Mouse (Mus musculus) thymus, postnatal 10 days (tissue): ENCODE results near the gene Nr2f6.

Source experiments
- DNase-seq, 2 experiments: peaks; one replicate each; pipeline ENCODE4 v3.0.0; 2021; ENCODE audit warnings: low spot score in 2 of 2

The Nr2f6 gene

GRCm38 (mm10) chr8:71381421-71381970, at the start of gene Nr2f6:
Nr2f6 (minus strand) TSS chr8:71381960.
- peak in 1 of 2 experiments; percentile 37 for DNase-seq

GRCm38 (mm10) chr8:71422121-71422520, 40.4 kb upstream of the Nr2f6 start:
- no peak for DNase-seq

- DNase-seq, result no peak
Measured at GRCm38 (mm10) chr8:71411535-71412273, 29.9 kb upstream of the Nr2f6 start.

GRCm38 (mm10) chr8:71408231-71408630, 26.5 kb upstream of the Nr2f6 start:
- DNase-seq, result no peak

- no peak for DNase-seq
Measured at GRCm38 (mm10) chr8:71407441-71407840, 25.7 kb upstream of the Nr2f6 start.

GRCm38 (mm10) chr8:71406099-71407015, 24.6 kb upstream of the Nr2f6 start:
- peak; percentile 53 to 63 for DNase-seq

GRCm38 (mm10) chr8:71405401-71406098, 23.8 kb upstream of the Nr2f6 start, which contains the start of gene Ankle1:
Ankle1 (plus strand) TSS chr8:71406010.
- DNase-seq, result peak; percentile 94 to 98

GRCm38 (mm10) chr8:71404951-71405351, 23.2 kb upstream of the Nr2f6 start:
- DNase-seq, result no peak

GRCm38 (mm10) chr8:71404011-71404410, 22.3 kb upstream of the Nr2f6 start:
- no peak for DNase-seq

GRCm38 (mm10) chr8:71403107-71403885, 21.5 kb upstream of the Nr2f6 start:
- DNase-seq, result no peak

- no peak for DNase-seq
Measured at GRCm38 (mm10) chr8:71402446-71402964, 20.7 kb upstream of the Nr2f6 start.

- DNase-seq, result no peak
Measured at GRCm38 (mm10) chr8:71401454-71401853, 19.7 kb upstream of the Nr2f6 start.

GRCm38 (mm10) chr8:71400826-71401225, 19.1 kb upstream of the Nr2f6 start:
- DNase-seq, result no peak

- no peak for DNase-seq
Measured at GRCm38 (mm10) chr8:71397701-71398100, 15.9 kb upstream of the Nr2f6 start.

- peak; percentile 84 to 86 for DNase-seq
Measured at GRCm38 (mm10) chr8:71396639-71397305, 15.0 kb upstream of the Nr2f6 start, which contains the start of gene Babam1. Babam1 (plus strand) TSS chr8:71396861.

- no peak for DNase-seq
Measured at GRCm38 (mm10) chr8:71395629-71396028, 13.9 kb upstream of the Nr2f6 start, which contains the start of gene Ushbp1. Ushbp1 (minus strand) TSS chr8:71395802.

- no peak for DNase-seq
Measured at GRCm38 (mm10) chr8:71395071-71395470, 13.3 kb upstream of the Nr2f6 start.

- no peak for DNase-seq
Measured at GRCm38 (mm10) chr8:71394481-71394880, 12.7 kb upstream of the Nr2f6 start.

- DNase-seq, result no peak
Measured at GRCm38 (mm10) chr8:71392871-71393270, 11.1 kb upstream of the Nr2f6 start.

GRCm38 (mm10) chr8:71392391-71392790, 10.6 kb upstream of the Nr2f6 start:
- no peak for DNase-seq
